Mouse (Mus musculus) liver, embryonic 16.5 days (tissue): ENCODE data around the gene Krt31. TPM values are rescaled to one million over a fixed set of nuclear protein-coding genes. Genes with fewer than 3 reads are reported as not detected.

Experiments used
- ATAC-seq: fragments of 200-750 bp; cut with Nextera tagmentation; 2 replicates; pipeline ENCODE4 v1.8.0; 2017; ENCODE audit warnings: low read depth, mild to moderate bottlenecking, moderate number of reproducible peaks, moderate library complexity
- H3K27ac ChIP-seq: fragments of 300-500 bp; sonication (generic); 2 replicates; pipeline ENCODE4 v1.5.1; 2014; ENCODE audit warnings: mild to moderate bottlenecking, low read length
- H3K27me3 ChIP-seq: fragments of 300-500 bp; sonication (generic); 2 replicates; pipeline ENCODE4 v1.6.1; 2014; ENCODE audit warnings: low read depth, low read length, mixed read lengths; ENCODE audit not compliant: control insufficient read depth, insufficient read depth
- H3K36me3 ChIP-seq: fragments of 300-500 bp; sonication (generic); 2 replicates; pipeline ENCODE4 v1.6.1; 2014; ENCODE audit warnings: mild to moderate bottlenecking; ENCODE audit not compliant: control insufficient read depth, insufficient read depth
- H3K4me1 ChIP-seq: fragments of 300-500 bp; sonication (generic); 2 replicates; pipeline ENCODE4 v1.6.1; 2014; ENCODE audit warnings: low read depth, low read length, mixed read lengths; ENCODE audit not compliant: control insufficient read depth
- H3K4me2 ChIP-seq: fragments of 300-500 bp; sonication (generic); 2 replicates; pipeline ENCODE4 v1.6.1; 2014; ENCODE audit warnings: low read depth, low read length, mixed read lengths
- H3K4me3 ChIP-seq: fragments of 300-500 bp; sonication (generic); 2 replicates; pipeline ENCODE4 v1.5.1; 2014; ENCODE audit warnings: low read depth, mild to moderate bottlenecking, low read length
- H3K9ac ChIP-seq: fragments of 300-500 bp; sonication (generic); 2 replicates; pipeline ENCODE4 v1.6.1; 2014; ENCODE audit warnings: low read depth, low read length
- H3K9me3 ChIP-seq: fragments of 300-500 bp; sonication (generic); replicated peaks from 2 replicates; pipeline ENCODE4 v1.6.1; 2016; ENCODE audit warnings: low read length; ENCODE audit not compliant: control insufficient read depth
- WGBS: fragments of 180-500 bp; shearing (Covaris S2); extraction: QIAGEN DNeasy Blood & Tissue Kit; methylation state at CpG from one replicate; pipeline ENCODE4 v1.1.7; 2014; ENCODE audit not compliant: insufficient replicate concordance; 5-methylcytosine and 5-hydroxymethylcytosine counted together
- polyA plus RNA-seq: library from polyadenylated mRNA; unstranded; fragments of >200 nt; fragmentation: Nextera tagmentation; extraction: Ambion mirVana; gene quantifications from 2 replicates; pipeline ENCODE4 v1.2.1, GENCODE M21; 2015

Gene Krt31
- polyA plus RNA-seq, 1 experiment from 2014 or later: not detected

DNA sequence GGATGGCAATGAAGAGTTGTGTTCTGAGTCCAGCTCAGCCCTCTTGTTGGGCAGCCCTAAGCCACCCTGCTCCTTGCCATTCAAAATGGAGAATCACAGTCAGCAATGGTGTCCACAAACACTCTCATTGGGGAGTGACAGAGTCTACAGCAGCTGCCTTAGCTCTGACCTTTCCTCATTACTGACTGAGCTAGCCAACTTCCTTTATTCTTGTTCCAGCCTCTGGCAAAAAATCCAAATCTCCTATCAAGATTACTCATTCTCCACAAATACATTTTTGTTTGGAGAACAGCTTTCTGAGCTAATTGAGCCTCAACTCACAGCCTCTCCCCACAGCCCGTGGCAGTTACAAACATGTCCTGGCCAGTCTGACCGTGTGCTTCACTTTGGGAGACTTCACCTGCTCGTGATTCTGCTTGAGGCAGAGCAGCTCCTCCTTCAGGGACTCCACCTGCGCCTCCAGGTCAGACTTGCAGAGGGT is 36.6 kb downstream of the Krt31 start:
- no peak for ATAC-seq
- no peaks in the 10 kb centered on the region for H3K9me3 ChIP-seq
- WGBS: 46% methylated on average over 4 of the region's 4 CpGs
- no peaks in the 10 kb centered on the region for H3K4me1 ChIP-seq
- no peak overlapping the region for H3K4me2 ChIP-seq
- no peak overlapping the region for H3K9ac ChIP-seq
- H3K27ac ChIP-seq: no peak overlapping the region
- H3K27me3 ChIP-seq: no peaks in the 10 kb centered on the region
- no peak overlapping the region for H3K4me3 ChIP-seq
- H3K36me3 ChIP-seq: no peaks in the 10 kb centered on the region

DNA sequence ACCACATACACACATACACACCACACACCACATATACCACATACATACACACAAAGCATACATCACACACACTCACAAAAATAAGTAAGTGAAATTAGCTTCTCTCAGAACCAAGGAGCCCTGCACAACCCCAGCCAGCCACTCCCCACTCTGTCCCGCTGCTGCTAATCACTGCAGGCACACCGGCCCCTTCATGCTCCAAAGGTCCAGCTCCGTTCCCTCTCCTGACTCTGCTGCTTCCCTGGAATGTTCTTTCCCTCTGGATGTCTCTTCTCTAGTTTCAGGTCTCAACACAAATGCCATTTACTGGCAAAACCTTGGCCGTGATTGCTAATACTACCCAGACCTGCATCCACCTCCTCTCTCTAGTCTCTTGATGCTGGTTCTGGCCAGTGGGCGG is 39.7 kb downstream of the Krt31 start:
- WGBS: 55% methylated on average over 5 of the region's 5 CpGs
- H3K4me3 ChIP-seq: no peak overlapping the region
- H3K4me2 ChIP-seq: no peak overlapping the region
- H3K27ac ChIP-seq: no peak overlapping the region
- no peak overlapping the region for H3K9ac ChIP-seq
- no peaks in the 10 kb centered on the region for H3K9me3 ChIP-seq
- no peaks in the 10 kb centered on the region for H3K4me1 ChIP-seq
- no peaks in the 10 kb centered on the region for H3K36me3 ChIP-seq
- ATAC-seq: no peak
- H3K27me3 ChIP-seq: no peaks in the 10 kb centered on the region

DNA sequence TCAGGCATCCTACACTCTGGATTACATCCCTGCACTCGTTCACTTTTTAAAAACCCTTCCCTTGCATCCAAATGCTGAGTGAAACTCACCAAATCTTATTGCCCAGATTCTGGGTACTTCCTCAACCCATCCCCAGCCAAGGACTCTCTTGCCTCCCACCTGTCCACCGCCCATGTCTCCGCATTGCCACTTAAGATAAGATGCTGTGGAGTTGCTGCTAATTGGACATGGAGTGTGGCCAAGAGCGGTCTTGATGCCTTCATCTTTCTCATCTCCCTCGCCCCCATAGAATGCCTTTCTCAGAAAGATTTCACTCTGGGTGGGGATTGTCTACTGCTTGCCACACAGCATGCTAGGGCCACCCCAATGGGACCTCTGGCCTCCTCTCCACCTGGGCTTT is 42.0 kb downstream of the Krt31 start:
- Histone ChIP-seq H3K9ac (no peak overlapping the region), H3K36me3 (no peaks in the 10 kb centered on the region), H3K4me2 (no peak overlapping the region), H3K9me3 (no peaks in the 10 kb centered on the region), H3K27ac (no peak overlapping the region), H3K27me3 (no peaks in the 10 kb centered on the region), H3K4me3 (no peak overlapping the region), H3K4me1 (no peaks in the 10 kb centered on the region)
- no peak for ATAC-seq
- 54% methylated on average over 5 of the region's 5 CpGs for WGBS

DNA sequence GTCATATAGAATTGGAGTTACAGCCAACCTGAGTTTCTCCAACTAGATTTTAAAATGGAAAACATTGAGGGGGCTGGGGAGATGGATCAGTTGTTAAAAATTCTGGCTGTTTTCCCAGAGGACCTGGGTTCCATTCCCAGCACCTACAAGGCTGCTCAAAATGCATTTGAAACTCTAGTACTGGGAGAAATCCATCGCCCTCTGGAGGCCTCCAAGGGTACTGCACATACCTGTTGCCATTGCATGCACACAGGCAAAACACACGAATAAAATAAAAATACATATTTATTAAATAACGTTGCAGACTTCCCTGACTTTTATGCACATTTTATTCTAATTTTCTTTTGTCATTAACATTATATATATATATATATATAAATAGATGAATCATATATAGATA is 43.7 kb downstream of the Krt31 start:
- H3K36me3 ChIP-seq: no peaks in the 10 kb centered on the region
- H3K9me3 ChIP-seq: no peaks in the 10 kb centered on the region
- no peaks in the 10 kb centered on the region for H3K27me3 ChIP-seq
- H3K4me2 ChIP-seq: no peak overlapping the region
- H3K4me1 ChIP-seq: no peaks in the 10 kb centered on the region
- no peak overlapping the region for H3K27ac ChIP-seq
- H3K9ac ChIP-seq: no peak overlapping the region
- ATAC-seq: no peak
- 36% methylated on average over 3 of the region's 3 CpGs for WGBS
- no peak overlapping the region for H3K4me3 ChIP-seq

DNA sequence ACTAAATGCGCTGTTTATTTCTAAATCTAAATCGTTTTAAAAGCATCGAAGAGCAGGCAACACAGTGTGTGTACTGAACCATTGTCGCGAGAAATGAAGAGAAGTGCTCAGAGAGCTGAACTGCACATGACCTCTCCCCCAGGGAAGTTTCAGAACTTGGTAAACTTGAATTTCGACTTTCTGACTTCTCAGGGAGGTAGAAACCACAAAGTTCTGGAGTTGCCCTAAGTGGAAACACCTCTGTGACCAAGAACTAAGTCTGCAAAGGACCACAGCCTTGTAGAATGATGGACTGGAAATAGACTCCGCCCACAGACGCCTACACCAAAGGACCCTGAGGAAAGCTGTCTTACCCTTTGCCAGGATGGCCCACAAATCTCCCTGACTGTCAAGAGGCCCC is 44.4 kb downstream of the Krt31 start:
- ATAC-seq: no peak
- H3K4me2 ChIP-seq: no peak overlapping the region
- 71% methylated on average over 8 of the region's 8 CpGs for WGBS
- H3K27ac ChIP-seq: no peak overlapping the region
- no peak overlapping the region for H3K9ac ChIP-seq
- no peaks in the 10 kb centered on the region for H3K27me3 ChIP-seq
- no peaks in the 10 kb centered on the region for H3K9me3 ChIP-seq
- no peaks in the 10 kb centered on the region for H3K36me3 ChIP-seq
- H3K4me3 ChIP-seq: no peak overlapping the region
- no peaks in the 10 kb centered on the region for H3K4me1 ChIP-seq

DNA sequence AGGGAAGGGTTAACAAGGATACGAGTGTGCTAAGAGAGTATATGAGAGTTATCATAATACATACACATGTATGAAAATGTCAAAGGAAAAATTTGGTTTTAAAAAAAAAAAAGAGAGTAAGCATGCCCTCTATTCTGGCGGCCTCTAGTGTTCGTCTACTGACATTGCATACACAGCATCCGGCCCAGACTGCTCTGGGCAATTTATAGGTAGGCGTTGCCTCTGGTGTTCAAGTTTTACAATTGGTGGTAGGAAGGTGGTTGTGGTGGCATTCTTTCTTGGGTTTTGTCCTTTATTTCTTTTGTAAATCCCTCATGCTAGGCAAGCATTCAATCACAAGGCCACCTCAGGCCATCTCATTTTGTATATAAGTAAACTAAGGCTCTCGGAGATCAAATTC is 45.5 kb downstream of the Krt31 start:
- Histone ChIP-seq H3K27me3 (no peaks in the 10 kb centered on the region), H3K4me1 (no peaks in the 10 kb centered on the region), H3K4me3 (no peak overlapping the region), H3K4me2 (no peak overlapping the region), H3K9me3 (no peaks in the 10 kb centered on the region), H3K27ac (no peak overlapping the region), H3K9ac (no peak overlapping the region), H3K36me3 (no peaks in the 10 kb centered on the region)
- no peak for ATAC-seq
- WGBS: 20% methylated on average over 6 of the region's 6 CpGs

DNA sequence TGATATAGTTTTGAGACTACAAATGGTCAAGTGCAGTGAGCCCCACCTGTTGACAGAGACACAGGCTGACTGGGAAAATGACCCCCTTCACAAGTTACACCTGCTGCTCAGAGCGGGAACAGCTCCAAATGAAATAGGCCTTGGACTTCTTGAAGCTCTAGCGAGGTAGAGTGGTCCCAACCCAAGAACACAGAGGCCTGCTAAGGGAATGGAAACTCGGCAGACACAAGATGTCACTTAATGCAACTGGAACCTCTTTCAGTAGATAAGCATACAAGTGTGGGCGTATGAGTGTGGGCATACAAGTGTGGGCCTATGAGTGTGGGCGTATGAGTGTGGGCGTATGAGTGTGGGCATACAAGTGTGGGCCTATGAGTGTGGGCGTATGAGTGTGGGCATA is 51.3 kb downstream of the Krt31 start:
- no peaks in the 10 kb centered on the region for H3K36me3 ChIP-seq
- H3K9ac ChIP-seq: no peak overlapping the region
- H3K4me3 ChIP-seq: no peak overlapping the region
- H3K4me1 ChIP-seq: no peaks in the 10 kb centered on the region
- WGBS: 71% methylated on average over 7 of the region's 7 CpGs
- no peak for ATAC-seq
- H3K4me2 ChIP-seq: no peak overlapping the region
- H3K9me3 ChIP-seq: no peaks in the 10 kb centered on the region
- H3K27me3 ChIP-seq: no peaks in the 10 kb centered on the region
- no peak overlapping the region for H3K27ac ChIP-seq

Other genes with a start within 250 kb of the Krt31 start
- not detected in 2 replicates for gene Gm11554, start 246.1 kb downstream of the Krt31 start, polyA plus RNA-seq
- gene Krtap4-13, start 240.7 kb downstream of the Krt31 start, polyA plus RNA-seq: not detected in 2 replicates
- not detected in 2 replicates for gene Gm11564, start 234.9 kb downstream of the Krt31 start, polyA plus RNA-seq
- gene 2300003K06Rik, start 212.5 kb downstream of the Krt31 start, polyA plus RNA-seq: not detected in 2 replicates
- not detected in 2 replicates for gene Krtap4-16, start 198.9 kb downstream of the Krt31 start, polyA plus RNA-seq
- not detected in 2 replicates for gene Gm11568, start 192.6 kb downstream of the Krt31 start, polyA plus RNA-seq
- not detected in 2 replicates for gene Gm11559, start 186.1 kb downstream of the Krt31 start, polyA plus RNA-seq
- not detected in 2 replicates for gene Krtap9-1, start 177.2 kb downstream of the Krt31 start, polyA plus RNA-seq
- gene Gm11567, start 171.4 kb downstream of the Krt31 start, polyA plus RNA-seq: not detected in 2 replicates
- not detected in 2 replicates for gene Krtap31-1, start 142.6 kb downstream of the Krt31 start, polyA plus RNA-seq
- gene Gm11565, start 135.8 kb downstream of the Krt31 start, polyA plus RNA-seq: not detected in 2 replicates
- gene Krtap31-2, start 114.3 kb downstream of the Krt31 start, polyA plus RNA-seq: not detected in 2 replicates
- gene Krtap9-5, start 102.1 kb downstream of the Krt31 start, polyA plus RNA-seq: not detected in 2 replicates
- not detected in 2 replicates for gene Krtap29-1, start 71.5 kb downstream of the Krt31 start, polyA plus RNA-seq
- gene Krtap16-1, start 64.0 kb downstream of the Krt31 start, polyA plus RNA-seq: not detected in 2 replicates
- not detected in 2 replicates for gene Krtap17-1, start 56.6 kb downstream of the Krt31 start, polyA plus RNA-seq
- not detected in 2 replicates for gene Krt33a, start 34.3 kb downstream of the Krt31 start, polyA plus RNA-seq
- gene Krt33b, start 20.7 kb downstream of the Krt31 start, polyA plus RNA-seq: not detected in 2 replicates
- gene Krt34, start 9.0 kb downstream of the Krt31 start, polyA plus RNA-seq: not detected in 2 replicates
- not detected in 2 replicates for gene Krt32, start 37.7 kb upstream of the Krt31 start, polyA plus RNA-seq
- gene Krt35, start 45.7 kb upstream of the Krt31 start, polyA plus RNA-seq: not detected in 2 replicates
- gene Krt36, start 55.1 kb upstream of the Krt31 start, polyA plus RNA-seq: not detected in 2 replicates
- gene Krt13, start 71.0 kb upstream of the Krt31 start, polyA plus RNA-seq: not detected in 2 replicates
- 0.07 and 0.12 TPM in 2 replicates for gene Krt15, start 85.4 kb upstream of the Krt31 start, polyA plus RNA-seq
- gene Krt19, start 98.1 kb upstream of the Krt31 start, polyA plus RNA-seq: 2.8 and 9.4 TPM in 2 replicates
- gene Krt9, start 142.7 kb upstream of the Krt31 start, polyA plus RNA-seq: not detected in 2 replicates
- gene Krt14, start 157.0 kb upstream of the Krt31 start, polyA plus RNA-seq: 0.16 and 0.31 TPM in 2 replicates
- gene Krt16, start 198.4 kb upstream of the Krt31 start, polyA plus RNA-seq: not detected in 2 replicates
- 0.18 and 0.22 TPM in 2 replicates for gene Krt17, start 210.5 kb upstream of the Krt31 start, polyA plus RNA-seq
- gene Krt42, start 219.3 kb upstream of the Krt31 start, polyA plus RNA-seq: not detected in 2 replicates